Mouse (Mus musculus) thymus, adult 2 months (tissue): ENCODE results near the gene Adora3.

Experiments
- CTCF ChIP-seq: fragments of 200-500 bp; IDR thresholded peaks from 2 replicates; pipeline ENCODE4 v1.5.1; 2012; ENCODE audit warnings: mild to moderate bottlenecking, control low read depth, low read length, moderate library complexity, borderline replicate concordance; ENCODE audit not compliant: control insufficient read depth, poor library complexity, insufficient read depth; ENCODE audit errors: extremely low read depth
- POLR2A ChIP-seq: fragments of 200-500 bp; IDR thresholded peaks from 2 replicates; pipeline ENCODE4 v1.6.1; 2012; ENCODE audit warnings: mild to moderate bottlenecking, low read length, control low read depth, moderate library complexity; ENCODE audit not compliant: control insufficient read depth, poor library complexity, insufficient read depth; ENCODE audit errors: extremely low read depth

- TF ChIP-seq CTCF (no peak), POLR2A (no peak)
These were observed 47.7 kb downstream of the Adora3 start for GRCm38 (mm10) chr3:105918355-105918745.
